ENCODE assay signal across 21 mouse cellular contexts in genomic region chr3:96330603-96331002, GRCm38 (mm10). TPM values are rescaled to one million over a fixed set of nuclear protein-coding genes. Genes with fewer than 3 reads are reported as not detected.
"Had no signal": no experiment of that assay in that cellular context is flagged by ENCODE, and none has a peak within 500 bp of the region (broad histone marks: within the 10 kb centered on the region; RNA-seq: fewer than 3 reads in every experiment).

No protein-coding gene starts in this region.

- H3K4me1 ChIP-seq: neural tube, embryonic 13.5 days had no signal

- DNase-seq: kidney, adult 2 months; kidney, postnatal 25 days; layer of hippocampus, adult 9-11 months; liver, embryonic 13.5 days; lung, adult 2 months; lung, postnatal 14 days; lung, postnatal 4 days; right cerebral cortex, adult 18-20 months; right cerebral cortex, postnatal 14 days; right cerebral cortex, postnatal 4 days; thymus, adult 2 months; thymus, postnatal 25 days had no signal

- H3K36me3 ChIP-seq: limb, embryonic 12.5 days; limb, embryonic 15.5 days; liver, embryonic 13.5 days; midbrain, embryonic 12.5 days; neural tube, embryonic 13.5 days had no signal

- H3K27ac ChIP-seq: kidney, postnatal 0 days; layer of hippocampus, adult 2 months; limb, embryonic 12.5 days; limb, embryonic 15.5 days; liver, embryonic 13.5 days; midbrain, embryonic 12.5 days; neural tube, embryonic 13.5 days; stomach, postnatal 0 days had no signal

- H3K4me3 ChIP-seq: layer of hippocampus, adult 2 months; limb, embryonic 12.5 days; limb, embryonic 15.5 days; liver, embryonic 13.5 days; midbrain, embryonic 12.5 days; myocyte; neural tube, embryonic 13.5 days had no signal

- H3K9me3 ChIP-seq: limb, embryonic 12.5 days; limb, embryonic 15.5 days; liver, embryonic 13.5 days; midbrain, embryonic 12.5 days; neural tube, embryonic 13.5 days had no signal

RNA-seq across cellular contexts. Expression of gene Fcgr1, which starts 36.8 kb away (rescaled TPM):
- total RNA-seq: megakaryocyte-erythroid progenitor cell, adult 5-6 weeks had no signal
